Mouse (Mus musculus) ES-Bruce4 (cell line): ENCODE results near the gene Etv6.

ENCODE experiments used
- CTCF ChIP-seq: IDR thresholded peaks from one replicate; pipeline ENCODE4 v1.8.1; 2011; ENCODE audit warnings: low read depth, low read length
- POLR2A ChIP-seq: IDR thresholded peaks from one replicate; pipeline ENCODE4 v1.8.1; 2011; ENCODE audit warnings: low read length; ENCODE audit not compliant: insufficient read depth

- no peak for TF ChIP-seq POLR2A
- no peak for TF ChIP-seq CTCF
Observed at GRCm38 (mm10) chr6:134122945-134123344, 87.4 kb downstream of the Etv6 start.
